Comparison of ENCODE assay signal across 7 mouse cellular contexts in genomic region chr5:125432324-125432723, GRCm38 (mm10). TPM values are rescaled to one million over a fixed set of nuclear protein-coding genes. Genes with fewer than 3 reads are reported as not detected.
DNase-seq lines count a peak whose midpoint lies in the region; ATAC-seq lines count a peak whose summit lies in the region.
"Not testable (repeated sequence)": the region's sequence is repeated elsewhere in the genome, so short reads cannot be mapped to it uniquely, and the experiment has no call there.

No protein-coding gene starts in this region.

- DNase-seq in embryonic facial prominence, embryonic 10.5 days (ENCODE audit: low spot score); forebrain, embryonic 14.5 days (ENCODE audit: low spot score); hindbrain, embryonic 10.5 days (ENCODE audit: low spot score); liver, embryonic 13.5 days: not testable (repeated sequence)

- 0 out of 2 replicates have a peak overlapping the region, but pooled peaks have one; percentile 89 for H3K4me2 ChIP-seq in forebrain, embryonic 14.5 days (ENCODE audit: low read length)
- H3K4me2 ChIP-seq in kidney, embryonic 15.5 days: not testable (repeated sequence)
- H3K4me2 ChIP-seq in liver, embryonic 13.5 days: peak overlapping the region; percentile 98
- peak overlapping the region; percentile 92; the same call in 1 of the 2 replicates for H3K4me2 ChIP-seq in midbrain, embryonic 16.5 days (ENCODE audit: low read length)

- peak overlapping the region; percentile 85; the same call in 1 of the 2 replicates for H3K4me3 ChIP-seq in embryonic facial prominence, embryonic 10.5 days
- not testable (repeated sequence) for H3K4me3 ChIP-seq in forebrain, embryonic 14.5 days (ENCODE audit: low read depth, low read length); midbrain, embryonic 16.5 days (ENCODE audit: low read depth, low read length)
- peak overlapping the region; percentile 90; the same call in 1 of the 2 replicates for H3K4me3 ChIP-seq in hindbrain, embryonic 10.5 days
- 0 out of 2 replicates have a peak overlapping the region, but pooled peaks have one; percentile 97 for H3K4me3 ChIP-seq in kidney, embryonic 15.5 days (replicated peaks)
- peak overlapping the region; percentile 90 for H3K4me3 ChIP-seq in liver, embryonic 13.5 days (replicated peaks)
- H3K4me3 ChIP-seq in megakaryocyte, embryonic 14.5 days (replicated peaks): peak overlapping the region; percentile 9

- H3K27ac ChIP-seq in embryonic facial prominence, embryonic 10.5 days (replicated peaks); forebrain, embryonic 14.5 days (ENCODE audit: low read depth, low read length); hindbrain, embryonic 10.5 days; kidney, embryonic 15.5 days; liver, embryonic 13.5 days; midbrain, embryonic 16.5 days (ENCODE audit: low read length): not testable (repeated sequence)

- not testable (repeated sequence) for ATAC-seq in forebrain, embryonic 14.5 days; kidney, embryonic 15.5 days (replicated peaks; ENCODE audit: low FRiP score); liver, embryonic 13.5 days (ENCODE audit: low read depth); midbrain, embryonic 16.5 days

- H3K9ac ChIP-seq in forebrain, embryonic 14.5 days (ENCODE audit: low read length); kidney, embryonic 15.5 days; midbrain, embryonic 16.5 days (ENCODE audit: low read depth, low read length): not testable (repeated sequence)
- H3K9ac ChIP-seq in liver, embryonic 13.5 days: peak overlapping the region; percentile 87

- WGBS in embryonic facial prominence, embryonic 10.5 days: 92% methylated on average over 2 of the region's 2 CpGs
- WGBS in forebrain, embryonic 14.5 days: 92% methylated on average over 2 of the region's 2 CpGs
- WGBS in hindbrain, embryonic 10.5 days: 99% methylated on average over 2 of the region's 2 CpGs
- WGBS in kidney, embryonic 15.5 days: 87% methylated on average over 2 of the region's 2 CpGs
- 79% methylated on average over 2 of the region's 2 CpGs for WGBS in liver, embryonic 13.5 days (ENCODE audit: insufficient replicate concordance)
- WGBS in midbrain, embryonic 16.5 days: 94% methylated on average over 2 of the region's 2 CpGs

- H3K27me3 ChIP-seq in embryonic facial prominence, embryonic 10.5 days (replicated peaks; ENCODE audit: low read depth, poor library complexity, severe bottlenecking); forebrain, embryonic 14.5 days (replicated peaks; ENCODE audit: control insufficient read depth, insufficient read depth, low read length); hindbrain, embryonic 10.5 days (ENCODE audit: insufficient read depth, poor library complexity, severe bottlenecking); kidney, embryonic 15.5 days; liver, embryonic 13.5 days; megakaryocyte, embryonic 14.5 days (replicated peaks); midbrain, embryonic 16.5 days (ENCODE audit: control insufficient read depth, insufficient read depth, low read depth, low read length): not testable (repeated sequence)

- peaks cover 47% of the 10 kb centered on the region for H3K36me3 ChIP-seq in embryonic facial prominence, embryonic 10.5 days (replicated peaks)
- peaks cover 44% of the 10 kb centered on the region for H3K36me3 ChIP-seq in forebrain, embryonic 14.5 days (ENCODE audit: control insufficient read depth, insufficient read depth, low read length)
- peaks cover 46% of the 10 kb centered on the region for H3K36me3 ChIP-seq in hindbrain, embryonic 10.5 days
- peaks cover 46% of the 10 kb centered on the region for H3K36me3 ChIP-seq in kidney, embryonic 15.5 days
- peaks cover 47% of the 10 kb centered on the region for H3K36me3 ChIP-seq in liver, embryonic 13.5 days
- peaks cover 44% of the 10 kb centered on the region for H3K36me3 ChIP-seq in megakaryocyte, embryonic 14.5 days (replicated peaks; ENCODE audit: low read length)
- peaks cover 27% of the 10 kb centered on the region for H3K36me3 ChIP-seq in midbrain, embryonic 16.5 days (ENCODE audit: control insufficient read depth, insufficient read depth, low read length)

- not testable (repeated sequence) for H3K9me3 ChIP-seq in embryonic facial prominence, embryonic 10.5 days; forebrain, embryonic 14.5 days (replicated peaks; ENCODE audit: control insufficient read depth, low read length); hindbrain, embryonic 10.5 days; kidney, embryonic 15.5 days (replicated peaks); liver, embryonic 13.5 days (replicated peaks); megakaryocyte, embryonic 14.5 days; midbrain, embryonic 16.5 days (replicated peaks; ENCODE audit: control insufficient read depth, low read length, poor library complexity, severe bottlenecking)

- peaks cover 16% of the 10 kb centered on the region for H3K4me1 ChIP-seq in embryonic facial prominence, embryonic 10.5 days
- H3K4me1 ChIP-seq in forebrain, embryonic 14.5 days (ENCODE audit: control insufficient read depth, insufficient read depth, low read length): not testable (repeated sequence)
- peaks cover 16% of the 10 kb centered on the region for H3K4me1 ChIP-seq in hindbrain, embryonic 10.5 days (replicated peaks)
- H3K4me1 ChIP-seq in kidney, embryonic 15.5 days: peaks cover 13% of the 10 kb centered on the region
- peaks cover 30% of the 10 kb centered on the region for H3K4me1 ChIP-seq in liver, embryonic 13.5 days (replicated peaks)
- peaks cover 47% of the 10 kb centered on the region for H3K4me1 ChIP-seq in megakaryocyte, embryonic 14.5 days
- peaks cover 11% of the 10 kb centered on the region for H3K4me1 ChIP-seq in midbrain, embryonic 16.5 days (ENCODE audit: control insufficient read depth, insufficient read depth, low read length)

RNA-seq across cellular contexts. Expression of gene Dhx37, which starts 1.6 kb away (rescaled TPM):
- 24.1 and 24.2 TPM in 2 replicates for polyA plus RNA-seq in embryonic facial prominence, embryonic 10.5 days (2016; fragmentation: Nextera tagmentation; extraction: Ambion mirVana)
- 4.7 and 7.0 TPM in 2 replicates for polyA plus RNA-seq in forebrain, embryonic 14.5 days (2014; fragmentation: Nextera tagmentation; extraction: Ambion mirVana)
- polyA plus RNA-seq in hindbrain, embryonic 10.5 days (2016; fragmentation: Nextera tagmentation; extraction: Ambion mirVana): 19.2 and 21.0 TPM in 2 replicates
- polyA plus RNA-seq in kidney, embryonic 15.5 days (2015; fragmentation: Nextera tagmentation; extraction: Ambion mirVana): 13.3 and 15.6 TPM in 2 replicates
- 5.8 and 6.2 TPM in 2 replicates for polyA plus RNA-seq in liver, embryonic 13.5 days (2015; fragmentation: Nextera tagmentation; extraction: Ambion mirVana)
- polyA plus RNA-seq in megakaryocyte, embryonic 14.5 days (2012; ENCODE audit: insufficient read depth, low replicate concordance): 14.4 and 23.5 TPM in 2 replicates
- 12.4 and 12.8 TPM in 2 replicates for polyA plus RNA-seq in midbrain, embryonic 16.5 days (2015; fragmentation: Nextera tagmentation; extraction: Ambion mirVana)

RNA-seq across cellular contexts. Expression of gene Bri3bp, which starts 9.0 kb away (rescaled TPM):
- 50.9 and 52.2 TPM in 2 replicates for polyA plus RNA-seq in embryonic facial prominence, embryonic 10.5 days (2016; fragmentation: Nextera tagmentation; extraction: Ambion mirVana)
- 26.0 and 29.1 TPM in 2 replicates for polyA plus RNA-seq in forebrain, embryonic 14.5 days (2014; fragmentation: Nextera tagmentation; extraction: Ambion mirVana)
- polyA plus RNA-seq in hindbrain, embryonic 10.5 days (2016; fragmentation: Nextera tagmentation; extraction: Ambion mirVana): 46.9 and 53.8 TPM in 2 replicates
- 41.5 and 42.0 TPM in 2 replicates for polyA plus RNA-seq in kidney, embryonic 15.5 days (2015; fragmentation: Nextera tagmentation; extraction: Ambion mirVana)
- polyA plus RNA-seq in liver, embryonic 13.5 days (2015; fragmentation: Nextera tagmentation; extraction: Ambion mirVana): 30.7 and 31.8 TPM in 2 replicates
- 36.3 and 36.5 TPM in 2 replicates for polyA plus RNA-seq in megakaryocyte, embryonic 14.5 days (2012; ENCODE audit: insufficient read depth, low replicate concordance)
- 38.3 and 41.6 TPM in 2 replicates for polyA plus RNA-seq in midbrain, embryonic 16.5 days (2015; fragmentation: Nextera tagmentation; extraction: Ambion mirVana)

RNA-seq across cellular contexts. Expression of gene Ubc, which starts 42.3 kb away (rescaled TPM):
- polyA plus RNA-seq in embryonic facial prominence, embryonic 10.5 days (2016; fragmentation: Nextera tagmentation; extraction: Ambion mirVana): 957 and 988 TPM in 2 replicates
- polyA plus RNA-seq in forebrain, embryonic 14.5 days (2014; fragmentation: Nextera tagmentation; extraction: Ambion mirVana): 981 and 1,199 TPM in 2 replicates
- 928 and 1,134 TPM in 2 replicates for polyA plus RNA-seq in hindbrain, embryonic 10.5 days (2016; fragmentation: Nextera tagmentation; extraction: Ambion mirVana)
- polyA plus RNA-seq in kidney, embryonic 15.5 days (2015; fragmentation: Nextera tagmentation; extraction: Ambion mirVana): 1,049 and 1,140 TPM in 2 replicates
- polyA plus RNA-seq in liver, embryonic 13.5 days (2015; fragmentation: Nextera tagmentation; extraction: Ambion mirVana): 517 and 564 TPM in 2 replicates
- polyA plus RNA-seq in megakaryocyte, embryonic 14.5 days (2012; ENCODE audit: insufficient read depth, low replicate concordance): 71.3 and 127 TPM in 2 replicates
- 1,506 and 1,517 TPM in 2 replicates for polyA plus RNA-seq in midbrain, embryonic 16.5 days (2015; fragmentation: Nextera tagmentation; extraction: Ambion mirVana)

RNA-seq across cellular contexts. Expression of gene Gm10382, which starts 43.2 kb away (rescaled TPM):
- 0.53 and 0.60 TPM in 2 replicates for polyA plus RNA-seq in embryonic facial prominence, embryonic 10.5 days (2016; fragmentation: Nextera tagmentation; extraction: Ambion mirVana)
- 0.33 TPM in 1 of 2 replicates, not detected in the other for polyA plus RNA-seq in forebrain, embryonic 14.5 days (2014; fragmentation: Nextera tagmentation; extraction: Ambion mirVana)
- polyA plus RNA-seq in hindbrain, embryonic 10.5 days (2016; fragmentation: Nextera tagmentation; extraction: Ambion mirVana): 0.52 and 0.86 TPM in 2 replicates
- 0.31 and 0.49 TPM in 2 replicates for polyA plus RNA-seq in kidney, embryonic 15.5 days (2015; fragmentation: Nextera tagmentation; extraction: Ambion mirVana)
- polyA plus RNA-seq in liver, embryonic 13.5 days (2015; fragmentation: Nextera tagmentation; extraction: Ambion mirVana): 0.10 and 0.21 TPM in 2 replicates
- 0.53 and 1.9 TPM in 2 replicates for polyA plus RNA-seq in megakaryocyte, embryonic 14.5 days (2012; ENCODE audit: insufficient read depth, low replicate concordance)
- 0.30 and 0.51 TPM in 2 replicates for polyA plus RNA-seq in midbrain, embryonic 16.5 days (2015; fragmentation: Nextera tagmentation; extraction: Ambion mirVana)

RNA-seq across cellular contexts. Expression of gene Aacs, which starts 43.3 kb away (rescaled TPM):
- 51.2 and 60.1 TPM in 2 replicates for polyA plus RNA-seq in embryonic facial prominence, embryonic 10.5 days (2016; fragmentation: Nextera tagmentation; extraction: Ambion mirVana)
- 51.8 and 71.1 TPM in 2 replicates for polyA plus RNA-seq in forebrain, embryonic 14.5 days (2014; fragmentation: Nextera tagmentation; extraction: Ambion mirVana)
- 63.4 and 73.4 TPM in 2 replicates for polyA plus RNA-seq in hindbrain, embryonic 10.5 days (2016; fragmentation: Nextera tagmentation; extraction: Ambion mirVana)
- 36.0 and 40.7 TPM in 2 replicates for polyA plus RNA-seq in kidney, embryonic 15.5 days (2015; fragmentation: Nextera tagmentation; extraction: Ambion mirVana)
- 17.5 and 17.9 TPM in 2 replicates for polyA plus RNA-seq in liver, embryonic 13.5 days (2015; fragmentation: Nextera tagmentation; extraction: Ambion mirVana)
- 55.1 and 59.7 TPM in 2 replicates for polyA plus RNA-seq in megakaryocyte, embryonic 14.5 days (2012; ENCODE audit: insufficient read depth, low replicate concordance)
- 100 and 125 TPM in 2 replicates for polyA plus RNA-seq in midbrain, embryonic 16.5 days (2015; fragmentation: Nextera tagmentation; extraction: Ambion mirVana)
